Mouse (Mus musculus) stomach, embryonic 16.5 days (tissue): Measurements from ENCODE around the gene Olfr1441. TPM values are rescaled to one million over a fixed set of nuclear protein-coding genes. Genes with fewer than 3 reads are reported as not detected.

Experiments used
- ATAC-seq: fragments of 200-750 bp; cut with Nextera tagmentation; 2 replicates; pipeline ENCODE4 v1.8.0; 2017; ENCODE audit warnings: moderate number of reproducible peaks, moderate TSS enrichment; ENCODE audit not compliant: insufficient read depth, low FRiP score
- H3K27ac ChIP-seq: fragments of 300-500 bp; sonication (generic); 2 replicates; pipeline ENCODE4 v1.5.1; 2014; ENCODE audit warnings: low read length
- H3K27me3 ChIP-seq: fragments of 300-500 bp; sonication (generic); 2 replicates; pipeline ENCODE4 v1.6.1; 2014; ENCODE audit warnings: low read length, control low read depth, mixed read lengths; ENCODE audit not compliant: control insufficient read depth, insufficient read depth
- H3K36me3 ChIP-seq: fragments of 300-500 bp; sonication (generic); 2 replicates; pipeline ENCODE4 v1.6.1; 2014; ENCODE audit warnings: low read length; ENCODE audit not compliant: control insufficient read depth, insufficient read depth
- H3K4me1 ChIP-seq: fragments of 300-500 bp; sonication (generic); 2 replicates; pipeline ENCODE4 v1.6.1; 2014; ENCODE audit warnings: low read length, control low read depth, mixed read lengths; ENCODE audit not compliant: control insufficient read depth, insufficient read depth
- H3K4me2 ChIP-seq: fragments of 300-500 bp; sonication (generic); 2 replicates; pipeline ENCODE4 v1.6.1; 2014; ENCODE audit warnings: low read depth, low read length, mixed read lengths
- H3K4me3 ChIP-seq: fragments of 300-500 bp; sonication (generic); replicated peaks from 2 replicates; pipeline ENCODE4 v1.5.1; 2014; ENCODE audit warnings: mild to moderate bottlenecking, low read length
- H3K9ac ChIP-seq: fragments of 300-500 bp; sonication (generic); 2 replicates; pipeline ENCODE4 v1.6.1; 2014; ENCODE audit warnings: low read length
- H3K9me3 ChIP-seq: fragments of 300-500 bp; sonication (generic); replicated peaks from 2 replicates; pipeline ENCODE4 v1.6.1; 2016; ENCODE audit warnings: low read length, control low read depth; ENCODE audit not compliant: control insufficient read depth
- WGBS: fragments of 180-500 bp; shearing (Covaris S2); extraction: QIAGEN DNeasy Blood & Tissue Kit; methylation state at CpG from one replicate; pipeline ENCODE4 v1.1.7; 2014; 5-methylcytosine and 5-hydroxymethylcytosine counted together
- polyA plus RNA-seq: library from polyadenylated mRNA; unstranded; fragments of >200 nt; fragmentation: Nextera tagmentation; extraction: Ambion mirVana; gene quantifications from 2 replicates; pipeline ENCODE4 v1.2.1, GENCODE M21; 2015

Gene Olfr1441
- polyA plus RNA-seq, 1 experiment from 2014 or later, result not detected

DNA sequence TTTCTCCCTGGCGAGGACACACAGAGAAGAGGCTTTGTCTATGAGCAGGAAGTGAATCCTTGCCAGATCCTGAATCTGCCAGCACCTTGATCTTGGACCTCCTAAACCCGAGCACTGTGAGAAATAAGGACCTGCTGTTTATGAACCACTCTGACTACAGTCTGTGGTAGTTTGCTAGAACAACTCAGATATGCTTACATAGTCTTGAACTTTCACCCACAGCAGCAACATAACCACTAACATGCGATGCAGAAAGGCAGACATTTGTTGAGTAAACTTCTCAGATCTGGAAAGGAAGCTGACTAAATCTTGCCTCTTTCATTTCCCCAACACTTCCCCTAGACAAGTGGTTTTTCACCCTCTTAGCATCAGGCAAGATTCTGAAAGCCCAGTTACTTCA, 54.6 kb downstream of the Olfr1441 start:
- no peak for ATAC-seq
- Histone ChIP-seq H3K4me3 (no peak overlapping the region), H3K27ac (peak overlapping the region; percentile 50)

DNA sequence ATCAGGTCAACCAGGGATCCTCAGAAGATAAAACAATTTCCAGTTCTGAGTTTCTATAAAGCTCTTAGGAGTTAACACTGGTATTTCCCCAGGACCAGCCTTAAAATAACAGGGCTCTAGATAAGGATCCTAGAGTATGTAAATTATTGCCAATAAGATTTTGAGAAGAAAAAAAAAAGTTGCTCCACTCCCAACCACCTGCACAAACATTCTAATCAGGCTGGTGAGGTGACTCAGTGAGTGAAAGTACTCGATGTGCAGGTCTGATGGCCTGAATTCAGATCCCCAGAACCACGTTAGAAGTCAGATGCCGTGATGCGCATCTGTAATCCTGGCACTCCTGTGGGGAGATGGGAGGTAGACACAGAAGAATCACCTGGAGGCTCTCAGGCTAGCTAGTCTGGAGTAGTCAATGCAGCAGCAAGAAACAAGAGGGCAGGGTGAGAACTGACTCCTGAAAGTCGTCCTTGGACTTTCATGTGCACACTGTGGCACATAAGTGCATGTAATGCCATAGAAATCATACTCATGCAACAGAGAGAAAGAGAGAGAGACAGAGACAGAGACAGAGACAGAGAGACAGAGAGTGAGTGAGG, 55.2 kb downstream of the Olfr1441 start:
- Histone ChIP-seq H3K36me3 (0 out of 2 replicates have a peak, but pooled peaks cover 3% of the 10 kb centered on the region), H3K27me3 (no peaks in the 10 kb centered on the region), H3K4me3 (no peak overlapping the region), H3K4me1 (peaks cover 36% of the 10 kb centered on the region), H3K9me3 (no peaks in the 10 kb centered on the region), H3K27ac (peak overlapping the region; percentile 79), H3K4me2 (no peak overlapping the region), H3K9ac (no peak overlapping the region)
- peak; percentile 42; the same call in 1 of the 2 replicates for ATAC-seq
- 63% methylated on average over 5 of the region's 5 CpGs for whole genome bisulfite sequencing

More for the DNA sequence above, 54.6 kb downstream of the Olfr1441 start:
- Histone ChIP-seq H3K4me1 (peaks cover 31% of the 10 kb centered on the region), H3K36me3 (0 out of 2 replicates have a peak, but pooled peaks cover 3% of the 10 kb centered on the region), H3K4me2 (no peak overlapping the region), H3K9me3 (no peaks in the 10 kb centered on the region), H3K27me3 (no peaks in the 10 kb centered on the region), H3K9ac (no peak overlapping the region)
- 53% methylated on average over 3 of the region's 3 CpGs for WGBS

Other genes with a start within 250 kb of the Olfr1441 start
- gene Olfr1555-ps1, start 247.3 kb upstream of the Olfr1441 start, polyA plus RNA-seq, result not detected in 2 replicates
- not detected in 2 replicates for gene Olfr1431, start 216.8 kb upstream of the Olfr1441 start, polyA plus RNA-seq
- gene Olfr1432, start 184.8 kb upstream of the Olfr1441 start, polyA plus RNA-seq, result not detected in 2 replicates
- gene Olfr262, start 175.8 kb upstream of the Olfr1441 start, polyA plus RNA-seq, result not detected in 2 replicates
- gene Olfr235, start 156.4 kb upstream of the Olfr1441 start, polyA plus RNA-seq, result not detected in 2 replicates
- not detected in 2 replicates for gene Olfr1434, start 137.6 kb upstream of the Olfr1441 start, polyA plus RNA-seq
- not detected in 2 replicates for gene Olfr1436, start 118.3 kb upstream of the Olfr1441 start, polyA plus RNA-seq
- gene Olfr1437, start 92.3 kb upstream of the Olfr1441 start, polyA plus RNA-seq, result not detected in 2 replicates
- not detected in 2 replicates for gene Olfr1438-ps1, start 81.5 kb upstream of the Olfr1441 start, polyA plus RNA-seq
- not detected in 2 replicates for gene Olfr1440, start 30.2 kb upstream of the Olfr1441 start, polyA plus RNA-seq
- not detected in 2 replicates for gene Pfpl, start 10.5 kb downstream of the Olfr1441 start, polyA plus RNA-seq
- 1.3 and 1.8 TPM in 2 replicates for gene Mpeg1, start 43.3 kb downstream of the Olfr1441 start, polyA plus RNA-seq
- gene Dtx4, start 84.0 kb downstream of the Olfr1441 start, polyA plus RNA-seq, result 14.7 and 15.7 TPM in 2 replicates
- gene Fam111a, start 128.3 kb downstream of the Olfr1441 start, polyA plus RNA-seq, result 21.1 and 23.5 TPM in 2 replicates
- gene Gm4952, start 182.5 kb downstream of the Olfr1441 start, polyA plus RNA-seq, result 0.70 and 1.0 TPM in 2 replicates
- gene Glyat, start 215.9 kb downstream of the Olfr1441 start, polyA plus RNA-seq, result 0.05 TPM in 1 of 2 replicates, not detected in the other